Mouse (Mus musculus) embryonic facial prominence, embryonic 13.5 days (tissue): ENCODE measurements around the gene Olfr1152. TPM values are rescaled to one million over a fixed set of nuclear protein-coding genes. Genes with fewer than 3 reads are reported as not detected.

Experiments used
- ATAC-seq: fragments of 200-750 bp; cut with Nextera tagmentation; 2 replicates; pipeline ENCODE4 v1.8.0; 2017; ENCODE audit warnings: low read depth; ENCODE audit not compliant: insufficient number of reproducible peaks, insufficient read depth, low FRiP score, low TSS enrichment
- H3K27ac ChIP-seq: fragments of 300-500 bp; sonication (generic); 2 replicates; pipeline ENCODE4 v1.5.1; 2015; ENCODE audit warnings: moderate library complexity, mild to moderate bottlenecking, inconsistent platforms
- H3K27me3 ChIP-seq: fragments of 300-500 bp; sonication (generic); 2 replicates; pipeline ENCODE4 v1.6.1; 2015; ENCODE audit warnings: mild to moderate bottlenecking, inconsistent platforms
- H3K36me3 ChIP-seq: fragments of 300-500 bp; sonication (generic); 2 replicates; pipeline ENCODE4 v1.6.1; 2015; ENCODE audit warnings: mild to moderate bottlenecking, inconsistent platforms
- H3K4me1 ChIP-seq: fragments of 300-500 bp; sonication (generic); 2 replicates; pipeline ENCODE4 v1.6.1; 2015; ENCODE audit warnings: inconsistent platforms
- H3K4me2 ChIP-seq: fragments of 300-500 bp; sonication (generic); 2 replicates; pipeline ENCODE4 v1.6.1; 2015; ENCODE audit warnings: moderate library complexity, mild to moderate bottlenecking, inconsistent platforms
- H3K4me3 ChIP-seq: fragments of 300-500 bp; sonication (generic); 2 replicates; pipeline ENCODE4 v1.5.1; 2015; ENCODE audit warnings: mild to moderate bottlenecking, inconsistent platforms
- H3K9ac ChIP-seq: fragments of 300-500 bp; sonication (generic); 2 replicates; pipeline ENCODE4 v1.6.1; 2015; ENCODE audit warnings: mild to moderate bottlenecking, inconsistent platforms
- H3K9me3 ChIP-seq: fragments of 300-500 bp; sonication (generic); 2 replicates; pipeline ENCODE4 v1.6.1; 2016; ENCODE audit warnings: inconsistent platforms
- WGBS: fragments of 180-500 bp; shearing (Covaris S2); methylation state at CpG from one replicate; pipeline ENCODE4 v1.1.7; 2015; ENCODE audit warnings: mixed read lengths; 5-methylcytosine and 5-hydroxymethylcytosine counted together
- polyA plus RNA-seq: library from polyadenylated mRNA; unstranded; fragments of >200 nt; fragmentation: Nextera tagmentation; extraction: Ambion mirVana; gene quantifications from 2 replicates; pipeline ENCODE4 v1.2.1, GENCODE M21; 2015

Olfr1152 gene
- polyA plus RNA-seq, result not detected in 2 replicates

DNA sequence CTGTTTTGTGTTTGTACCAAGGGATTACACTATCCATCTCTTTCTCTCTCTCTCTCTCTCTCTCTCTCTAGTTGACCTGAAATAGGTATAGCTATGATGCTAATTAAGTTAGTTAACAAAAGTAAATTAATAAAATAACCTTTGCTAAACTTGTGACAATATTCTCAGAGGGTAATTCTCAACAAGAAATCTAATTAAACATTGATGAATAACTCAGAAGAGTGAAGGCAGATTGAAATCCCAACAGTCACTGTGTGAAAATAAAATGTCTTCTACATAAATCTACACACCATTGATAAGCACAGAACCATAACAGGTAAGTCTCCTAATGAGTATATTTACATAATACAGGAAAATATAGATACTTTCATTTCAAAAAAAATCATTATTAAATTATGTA is at the start of gene Olfr1152:
Gene Olfr1152 (plus strand): TSS at position 301 of the 400 bp plus-strand sequence.
- H3K4me1 ChIP-seq, result no peaks in the 10 kb centered on the region
- H3K9ac ChIP-seq, result no peak within 1 kb of the TSS
- H3K4me3 ChIP-seq, result no peak within 1 kb of the TSS
- H3K27me3 ChIP-seq, result no peaks in the 10 kb centered on the region
- no peaks in the 10 kb centered on the region for H3K36me3 ChIP-seq
- no peak for ATAC-seq
- no peak within 1 kb of the TSS for H3K27ac ChIP-seq
- no peak within 1 kb of the TSS for H3K4me2 ChIP-seq
- no peaks in the 10 kb centered on the region for H3K9me3 ChIP-seq

DNA sequence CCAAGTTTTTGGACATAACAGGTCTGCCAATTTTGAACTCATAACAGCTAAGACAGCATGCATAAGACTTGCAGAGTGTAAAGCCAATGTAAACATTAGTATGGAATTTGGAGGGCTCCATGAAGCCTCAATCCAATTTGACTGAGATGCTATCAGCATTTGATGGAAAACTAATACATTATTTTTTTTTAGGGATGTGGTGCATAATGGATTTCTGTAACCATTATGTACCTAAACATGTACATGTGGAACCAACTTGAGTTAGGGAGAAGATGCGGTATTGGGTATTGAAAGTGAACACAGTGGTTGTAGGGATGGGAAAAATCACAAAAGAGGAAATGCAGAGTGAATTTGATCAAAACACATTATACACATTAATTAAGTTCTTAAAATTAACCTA is 36.1 kb upstream of the Olfr1152 start, which contains the start of gene Olfr1148:
Gene Olfr1148 (plus strand): TSS at position 301 of the 400 bp plus-strand sequence.
- Histone ChIP-seq H3K27ac (no peak within 1 kb of the TSS), H3K9ac (no peak within 1 kb of the TSS), H3K27me3 (no peaks in the 10 kb centered on the region), H3K4me3 (no peak within 1 kb of the TSS), H3K36me3 (no peaks in the 10 kb centered on the region), H3K4me2 (no peak within 1 kb of the TSS), H3K4me1 (no peaks in the 10 kb centered on the region), H3K9me3 (no peaks in the 10 kb centered on the region)
- WGBS, result 79% methylated on average over 1 of the region's 1 CpGs
- no peak for ATAC-seq

DNA sequence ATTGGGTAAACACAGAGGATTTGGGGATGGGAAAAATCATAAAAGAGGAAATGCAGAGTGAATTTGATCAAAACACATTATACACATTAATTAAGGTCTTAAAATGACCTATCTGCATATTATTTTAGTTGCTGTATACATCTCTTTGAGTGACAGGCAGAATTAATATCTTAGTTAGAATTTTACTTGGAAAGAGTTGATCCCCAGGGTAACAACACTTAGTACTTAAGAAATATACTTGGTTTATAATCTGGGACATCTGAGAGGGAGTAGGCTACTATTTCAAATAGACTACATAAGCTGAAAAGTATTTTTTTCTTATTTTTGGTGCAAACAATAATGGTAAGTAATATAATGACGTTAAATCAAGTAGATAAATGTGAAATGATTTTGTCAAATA is 22.6 kb upstream of the Olfr1152 start, which contains the start of gene Olfr1150-ps1:
Gene Olfr1150-ps1 (plus strand): TSS at position 301 of the 400 bp plus-strand sequence.
- WGBS, result 84% methylated on average over 1 of the region's 1 CpGs
- H3K9me3 ChIP-seq, result no peaks in the 10 kb centered on the region
- no peaks in the 10 kb centered on the region for H3K27me3 ChIP-seq
- no peaks in the 10 kb centered on the region for H3K4me1 ChIP-seq
- H3K27ac ChIP-seq, result no peak within 1 kb of the TSS
- H3K4me3 ChIP-seq, result no peak within 1 kb of the TSS
- no peak for ATAC-seq
- H3K4me2 ChIP-seq, result no peak within 1 kb of the TSS
- H3K36me3 ChIP-seq, result no peaks in the 10 kb centered on the region
- H3K9ac ChIP-seq, result no peak within 1 kb of the TSS

DNA sequence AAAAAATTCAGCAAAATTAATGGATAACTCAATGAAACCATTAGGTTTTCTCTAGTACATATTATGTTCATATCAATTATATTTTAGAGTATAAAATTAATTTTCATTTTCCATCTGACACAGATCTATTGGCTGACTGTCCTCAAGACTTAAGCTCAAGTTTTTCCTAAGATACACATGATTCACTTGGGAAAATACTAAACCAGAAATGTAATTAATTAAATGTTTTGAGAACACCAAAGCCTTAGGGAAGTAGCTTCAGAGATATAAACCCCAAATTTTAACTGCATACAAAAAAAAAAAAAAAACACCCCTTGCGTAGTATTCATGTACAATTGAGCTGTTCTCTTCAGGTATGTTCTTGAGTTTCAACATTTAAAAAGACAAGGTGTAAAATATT is 10.7 kb upstream of the Olfr1152 start, which contains the start of gene Olfr1151:
Gene Olfr1151 (plus strand): TSS at position 301 of the 400 bp plus-strand sequence.
- Histone ChIP-seq H3K27me3 (no peaks in the 10 kb centered on the region), H3K9me3 (no peaks in the 10 kb centered on the region), H3K36me3 (no peaks in the 10 kb centered on the region), H3K4me1 (no peaks in the 10 kb centered on the region), H3K4me3 (no peak within 1 kb of the TSS), H3K4me2 (no peak within 1 kb of the TSS), H3K27ac (no peak within 1 kb of the TSS), H3K9ac (no peak within 1 kb of the TSS)
- 81% methylated on average over 1 of the region's 1 CpGs for WGBS
- ATAC-seq, result no peak

DNA sequence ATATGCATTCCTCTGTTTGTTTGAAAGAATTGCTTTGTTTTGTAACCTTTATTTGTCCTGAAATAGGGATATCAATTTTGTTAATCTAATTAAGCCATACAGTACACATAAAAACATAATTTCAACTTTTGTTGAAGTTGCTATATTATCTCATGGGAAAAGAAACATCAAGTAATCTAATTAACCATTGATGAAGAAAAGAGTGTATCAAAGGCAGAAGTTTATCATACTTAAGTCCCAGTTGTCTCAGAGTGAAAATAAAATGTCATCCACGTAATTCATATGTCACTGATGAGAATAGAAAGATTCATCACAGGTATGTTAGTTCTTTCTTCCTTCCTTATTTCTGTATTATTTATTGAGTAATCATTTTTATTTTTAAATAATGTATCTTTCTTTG is 28.4 kb downstream of the Olfr1152 start, which contains the start of gene Olfr1153:
Gene Olfr1153 (plus strand): TSS at position 301 of the 400 bp plus-strand sequence.
- Histone ChIP-seq H3K27ac (no peak within 1 kb of the TSS), H3K4me1 (no peaks in the 10 kb centered on the region), H3K27me3 (no peaks in the 10 kb centered on the region), H3K36me3 (no peaks in the 10 kb centered on the region), H3K4me3 (no peak within 1 kb of the TSS), H3K9me3 (no peaks in the 10 kb centered on the region), H3K9ac (no peak within 1 kb of the TSS), H3K4me2 (no peak within 1 kb of the TSS)
- WGBS, result 73% methylated on average over 1 of the region's 1 CpGs
- no peak for ATAC-seq

DNA sequence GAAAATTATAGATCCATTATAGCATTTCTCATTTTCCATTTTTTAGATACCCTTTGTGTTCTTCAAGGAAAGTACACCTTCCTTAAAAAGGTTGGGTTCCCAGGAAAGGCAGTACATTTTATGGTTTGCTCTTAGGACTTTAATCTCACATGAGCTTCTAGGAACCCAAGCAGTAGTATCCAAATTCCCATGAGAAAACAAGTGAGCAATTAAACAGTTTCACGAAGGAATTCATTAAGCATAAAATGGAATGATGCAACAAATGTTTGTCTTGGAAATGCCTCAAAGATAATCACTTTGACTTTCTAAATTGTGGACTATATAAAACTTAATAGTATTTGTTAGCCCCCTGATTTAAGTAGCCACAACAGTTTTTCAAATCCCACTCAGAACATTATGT is 38.8 kb downstream of the Olfr1152 start, which contains the start of gene Olfr1154:
Gene Olfr1154 (minus strand): TSS at position 101 of the 400 bp plus-strand sequence.
- no peak for ATAC-seq
- 95% methylated on average over 1 of the region's 1 CpGs for WGBS
- H3K27ac ChIP-seq, result no peak within 1 kb of the TSS
- H3K36me3 ChIP-seq, result no peaks in the 10 kb centered on the region
- no peak within 1 kb of the TSS for H3K9ac ChIP-seq
- H3K4me2 ChIP-seq, result no peak within 1 kb of the TSS
- no peaks in the 10 kb centered on the region for H3K9me3 ChIP-seq
- no peaks in the 10 kb centered on the region for H3K4me1 ChIP-seq
- H3K27me3 ChIP-seq, result no peaks in the 10 kb centered on the region
- no peak within 1 kb of the TSS for H3K4me3 ChIP-seq

Other genes with a start within 250 kb of the Olfr1152 start
- gene Olfr1131, start 239.4 kb upstream of the Olfr1152 start, polyA plus RNA-seq, result not detected in 2 replicates
- gene Olfr1132, start 229.0 kb upstream of the Olfr1152 start, polyA plus RNA-seq, result not detected in 2 replicates
- not detected in 2 replicates for gene Olfr1133, start 219.1 kb upstream of the Olfr1152 start, polyA plus RNA-seq
- gene Olfr1134, start 208.0 kb upstream of the Olfr1152 start, polyA plus RNA-seq, result not detected in 2 replicates
- gene Olfr1135, start 192.8 kb upstream of the Olfr1152 start, polyA plus RNA-seq, result not detected in 2 replicates
- gene Olfr1136, start 172.5 kb upstream of the Olfr1152 start, polyA plus RNA-seq, result not detected in 2 replicates
- 0.29 TPM in 1 of 2 replicates, not detected in the other for gene Olfr1137, start 153.3 kb upstream of the Olfr1152 start, polyA plus RNA-seq
- gene Olfr1138, start 126.5 kb upstream of the Olfr1152 start, polyA plus RNA-seq, result not detected in 2 replicates
- not detected in 2 replicates for gene Olfr1140, start 122.7 kb upstream of the Olfr1152 start, polyA plus RNA-seq
- not detected in 2 replicates for gene Olfr1141, start 112.5 kb upstream of the Olfr1152 start, polyA plus RNA-seq
- gene Olfr152, start 87.0 kb upstream of the Olfr1152 start, polyA plus RNA-seq, result not detected in 2 replicates
- not detected in 2 replicates for gene Olfr1143, start 65.9 kb upstream of the Olfr1152 start, polyA plus RNA-seq
- gene Olfr1145, start 56.7 kb upstream of the Olfr1152 start, polyA plus RNA-seq, result not detected in 2 replicates
- gene Olfr1148, start 36.0 kb upstream of the Olfr1152 start, polyA plus RNA-seq, result not detected in 2 replicates
- not detected in 2 replicates for gene Olfr1150-ps1, start 22.5 kb upstream of the Olfr1152 start, polyA plus RNA-seq
- gene Olfr1151, start 10.6 kb upstream of the Olfr1152 start, polyA plus RNA-seq, result not detected in 2 replicates
- not detected in 2 replicates for gene Olfr1153, start 28.5 kb downstream of the Olfr1152 start, polyA plus RNA-seq
- gene Olfr1154, start 38.7 kb downstream of the Olfr1152 start, polyA plus RNA-seq, result not detected in 2 replicates
- gene Olfr1155, start 78.6 kb downstream of the Olfr1152 start, polyA plus RNA-seq, result not detected in 2 replicates
- gene Olfr1156, start 86.6 kb downstream of the Olfr1152 start, polyA plus RNA-seq, result not detected in 2 replicates
- gene Olfr1157, start 101.8 kb downstream of the Olfr1152 start, polyA plus RNA-seq, result not detected in 2 replicates
- gene Olfr74, start 108.2 kb downstream of the Olfr1152 start, polyA plus RNA-seq, result not detected in 2 replicates
- not detected in 2 replicates for gene Olfr1158, start 123.6 kb downstream of the Olfr1152 start, polyA plus RNA-seq
- not detected in 2 replicates for gene Olfr1160, start 141.8 kb downstream of the Olfr1152 start, polyA plus RNA-seq
- gene Olfr1161, start 156.3 kb downstream of the Olfr1152 start, polyA plus RNA-seq, result not detected in 2 replicates
- gene Olfr73, start 171.2 kb downstream of the Olfr1152 start, polyA plus RNA-seq, result not detected in 2 replicates
- not detected in 2 replicates for gene Olfr1162, start 184.6 kb downstream of the Olfr1152 start, polyA plus RNA-seq
- not detected in 2 replicates for gene Olfr1163, start 205.3 kb downstream of the Olfr1152 start, polyA plus RNA-seq
- not detected in 2 replicates for gene Olfr1164, start 227.5 kb downstream of the Olfr1152 start, polyA plus RNA-seq